Mouse (Mus musculus) thymus, adult 2 months (tissue): ENCODE measurements at regions not wholly inside any gene's neighbourhood (a gene's known extent, or its start where the extent isn't known, plus 50 kb on each side); places are given as distances from the start of the nearest gene placed in this dataset.

Experiments
- CTCF ChIP-seq: fragments of 200-500 bp; IDR thresholded peaks from 2 replicates; pipeline ENCODE4 v1.5.1; 2012; ENCODE audit warnings: mild to moderate bottlenecking, control low read depth, low read length, moderate library complexity, borderline replicate concordance; ENCODE audit not compliant: control insufficient read depth, poor library complexity, insufficient read depth; ENCODE audit errors: extremely low read depth
- POLR2A ChIP-seq: fragments of 200-500 bp; IDR thresholded peaks from 2 replicates; pipeline ENCODE4 v1.6.1; 2012; ENCODE audit warnings: mild to moderate bottlenecking, low read length, control low read depth, moderate library complexity; ENCODE audit not compliant: control insufficient read depth, poor library complexity, insufficient read depth; ENCODE audit errors: extremely low read depth

- TF ChIP-seq CTCF (no peak), POLR2A (no peak)
Observed at GRCm38 (mm10) chr8:116238670-116239069, 266.1 kb upstream of the Dynlrb2 start.
